Mouse (Mus musculus): ENCODE measurements around the gene Zmiz2.
A peak's percentile ranks its signal among the peaks of the same experiment; 100 is the strongest.
"Not testable (repeated sequence)": the region's sequence is repeated elsewhere in the genome, so short reads cannot be mapped to it uniquely, and the experiment has no call there.

Zmiz2 gene

GRCm38 (mm10) chr11:6402515-6403510, 13.9 kb downstream of the Zmiz2 start:
- peak; percentile 60 to 82 for DNase-seq

GRCm38 (mm10) chr11:6403830-6404405, 15.0 kb downstream of the Zmiz2 start:
- DNase-seq = no peak

- peak; percentile 65 to 78 for DNase-seq
Observed at GRCm38 (mm10) chr11:6404699-6405566, 16.1 kb downstream of the Zmiz2 start.

GRCm38 (mm10) chr11:6405591-6406081, 16.8 kb downstream of the Zmiz2 start:
- peak in 1 of 2 experiments; percentile 43 for DNase-seq

- DNase-seq = peak; percentile 69 to 71
Observed at GRCm38 (mm10) chr11:6406251-6407161, 17.6 kb downstream of the Zmiz2 start.

GRCm38 (mm10) chr11:6407162-6407621, 18.3 kb downstream of the Zmiz2 start:
- DNase-seq = no peak

- no peak for DNase-seq
Observed at GRCm38 (mm10) chr11:6410050-6410602, 21.3 kb downstream of the Zmiz2 start.

GRCm38 (mm10) chr11:6410755-6411154, 21.9 kb downstream of the Zmiz2 start:
- not testable (repeated sequence) for DNase-seq

- peak; percentile 92 to 96 for DNase-seq
Observed at GRCm38 (mm10) chr11:6411684-6412083, 22.8 kb downstream of the Zmiz2 start.

- no peak for DNase-seq
Observed at GRCm38 (mm10) chr11:6413264-6413663, 24.4 kb downstream of the Zmiz2 start.

- DNase-seq = peak in 1 of 2 experiments; percentile 44
Observed at GRCm38 (mm10) chr11:6414751-6415550, 26.1 kb downstream of the Zmiz2 start, which contains the start of gene Ppia. Ppia (plus strand) TSS chr11:6415443.

GRCm38 (mm10) chr11:6415551-6416404, 26.9 kb downstream of the Zmiz2 start:
- DNase-seq = peak; percentile 100

GRCm38 (mm10) chr11:6416405-6417034, 27.6 kb downstream of the Zmiz2 start:
- peak; percentile 90 to 94 for DNase-seq

- no peak for DNase-seq
Observed at GRCm38 (mm10) chr11:6417069-6417468, 28.2 kb downstream of the Zmiz2 start.

- no peak for DNase-seq
Observed at GRCm38 (mm10) chr11:6417490-6417889, 28.6 kb downstream of the Zmiz2 start.

GRCm38 (mm10) chr11:6418751-6419150, 29.9 kb downstream of the Zmiz2 start:
- DNase-seq = no peak

- not testable (repeated sequence) for DNase-seq
Observed at GRCm38 (mm10) chr11:6419156-6419555, 30.3 kb downstream of the Zmiz2 start.

- DNase-seq = no peak
Observed at GRCm38 (mm10) chr11:6420283-6420703, 31.4 kb downstream of the Zmiz2 start.

Data from cerebellum, postnatal 14 days (tissue).